Mouse (Mus musculus): ENCODE data around the gene Pdgfra.

Pdgfra gene

GRCm38 (mm10) chr5:75214520-75214919 lies 62.4 kb downstream of the Pdgfra start:
- peak; percentile 33 for DNase-seq

GRCm38 (mm10) chr5:75214929-75215328 lies 62.8 kb downstream of the Pdgfra start:
- DNase-seq = no peak

GRCm38 (mm10) chr5:75215678-75216256 lies 63.7 kb downstream of the Pdgfra start:
- no peak for DNase-seq

GRCm38 (mm10) chr5:75221610-75222009 lies 69.5 kb downstream of the Pdgfra start:
- no peak for DNase-seq

- no peak for DNase-seq
Observed at GRCm38 (mm10) chr5:75222491-75223265, 70.6 kb downstream of the Pdgfra start.

GRCm38 (mm10) chr5:75238363-75238762 lies 86.3 kb downstream of the Pdgfra start:
- DNase-seq = no peak

GRCm38 (mm10) chr5:75238928-75239777 lies 87.1 kb downstream of the Pdgfra start:
- no peak for DNase-seq

GRCm38 (mm10) chr5:75247070-75247740 lies 95.1 kb downstream of the Pdgfra start:
- no peak for DNase-seq

Data from kidney, postnatal 14 days (tissue).